Mouse (Mus musculus) right cerebral cortex, adult 18-20 months (tissue): Measurements from ENCODE around the gene Ppp1r12a.

Source experiments
- DNase-seq: peaks from one replicate; pipeline ENCODE4 v3.0.0; 2022; ENCODE audit warnings: mixed read lengths

The Ppp1r12a gene

DNA sequence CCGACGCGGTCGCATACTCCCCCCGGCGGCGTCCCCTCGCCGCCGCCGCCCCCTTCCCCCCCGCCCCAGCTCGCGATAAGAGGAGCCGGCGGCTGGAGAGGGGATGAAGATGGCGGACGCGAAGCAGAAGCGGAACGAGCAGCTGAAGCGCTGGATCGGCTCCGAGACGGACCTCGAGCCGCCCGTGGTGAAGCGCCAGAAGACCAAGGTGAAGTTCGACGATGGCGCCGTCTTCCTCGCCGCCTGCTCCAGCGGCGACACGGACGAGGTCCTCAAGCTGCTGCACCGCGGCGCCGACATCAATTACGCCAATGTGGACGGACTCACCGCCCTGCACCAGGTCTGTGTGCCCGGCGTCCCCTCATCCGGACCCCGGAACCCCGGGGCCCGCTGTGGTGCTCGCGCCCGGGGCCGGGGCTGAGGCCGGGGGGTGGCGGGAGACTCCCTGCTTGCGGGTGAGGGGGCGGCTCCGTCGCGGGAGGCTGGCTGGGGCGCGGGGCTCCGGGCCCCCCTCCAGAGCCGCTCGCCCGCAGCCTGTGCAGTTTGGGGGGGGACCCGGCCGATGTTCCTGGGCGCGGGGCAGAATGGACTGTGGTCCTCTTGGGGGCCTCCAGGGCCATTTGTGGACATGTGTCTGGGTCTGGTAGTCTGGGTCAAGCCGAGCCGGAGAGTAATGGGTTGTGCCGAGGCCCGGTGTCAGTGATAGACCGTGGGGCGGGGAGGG lies 466 bp downstream of the Ppp1r12a start:
- peak; percentile 42 for DNase-seq

- DNase-seq: no peak
These were observed 1.0 kb downstream of the Ppp1r12a start for GRCm38 (mm10) chr10:108163021-108163410.

DNA sequence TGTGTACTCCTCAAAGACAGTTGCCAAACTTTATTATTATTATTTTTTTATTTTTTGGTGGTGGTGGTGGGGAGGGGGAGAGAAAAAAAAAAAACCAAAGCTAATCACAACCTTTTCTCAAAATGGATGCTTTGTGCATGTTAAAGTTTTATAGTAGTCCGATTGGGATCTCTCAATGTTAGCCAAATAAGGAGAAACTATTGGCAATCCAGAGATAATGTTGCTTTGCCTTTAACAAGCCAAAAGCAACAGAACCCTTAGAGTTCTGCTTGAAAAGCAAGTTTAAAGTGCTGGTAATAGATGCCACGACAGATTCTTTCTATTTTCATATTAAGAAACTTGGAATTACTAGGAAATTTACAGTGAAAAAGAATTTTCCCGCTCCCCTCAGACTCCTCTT lies 1.5 kb downstream of the Ppp1r12a start:
- DNase-seq: no peak

DNA sequence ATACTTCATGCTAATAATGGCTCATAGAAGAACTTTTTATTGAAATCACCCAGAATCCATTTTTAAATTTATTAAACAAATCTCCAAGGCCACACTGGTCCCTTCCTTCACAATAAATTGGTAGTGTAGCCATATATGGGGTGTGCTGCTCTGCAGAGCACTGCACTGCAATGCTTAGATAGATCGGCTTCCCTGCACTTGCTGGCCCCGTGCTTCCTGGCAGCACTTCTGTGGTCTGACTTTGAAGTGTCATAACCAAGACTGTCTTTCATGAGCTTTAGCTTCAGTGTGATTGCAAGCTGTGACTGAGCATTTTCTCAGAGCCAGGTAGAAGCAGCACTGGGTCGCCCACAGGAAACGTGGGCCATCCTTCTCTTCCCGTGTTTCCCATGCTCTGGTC lies 5.8 kb downstream of the Ppp1r12a start:
- no peak for DNase-seq

DNA sequence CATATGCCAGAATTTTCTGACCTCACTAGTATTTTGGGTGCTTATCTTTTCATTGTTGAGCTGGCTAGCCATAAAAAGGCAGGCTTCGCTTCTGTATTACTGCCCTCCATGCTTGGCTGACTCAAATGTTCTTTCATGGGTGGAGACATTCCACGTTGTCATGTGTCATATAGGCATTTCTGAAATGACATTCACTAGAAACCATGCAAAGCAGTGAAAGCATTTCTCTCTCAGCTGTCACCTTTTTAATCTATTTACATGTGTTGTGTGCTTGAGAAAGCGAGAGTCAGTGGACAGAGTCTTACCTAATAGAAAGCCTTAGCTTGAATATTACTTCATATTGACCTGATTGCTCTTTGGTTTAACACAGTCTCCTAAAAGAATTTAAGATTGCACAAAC lies 8.8 kb downstream of the Ppp1r12a start:
- DNase-seq: no peak

DNA sequence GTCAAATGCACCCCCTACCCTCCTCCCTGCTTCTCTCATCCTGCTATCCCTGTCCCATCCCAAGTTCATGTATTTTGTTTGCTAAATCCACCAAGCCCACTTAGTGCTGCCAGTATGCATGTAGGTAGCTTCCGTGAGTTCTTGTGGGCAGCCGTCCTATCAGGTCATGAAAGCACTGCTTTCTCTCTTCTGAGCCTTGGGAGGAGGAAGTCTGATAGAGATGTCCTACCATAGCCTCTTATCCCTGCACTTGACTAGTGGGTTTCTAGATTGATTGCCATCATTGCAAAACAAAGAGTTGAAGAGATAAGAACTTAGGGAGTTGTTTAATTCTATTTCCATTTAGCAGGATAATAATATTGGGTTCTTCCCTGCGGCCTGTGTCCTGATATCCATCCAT lies 9.6 kb downstream of the Ppp1r12a start:
- no peak for DNase-seq

DNA sequence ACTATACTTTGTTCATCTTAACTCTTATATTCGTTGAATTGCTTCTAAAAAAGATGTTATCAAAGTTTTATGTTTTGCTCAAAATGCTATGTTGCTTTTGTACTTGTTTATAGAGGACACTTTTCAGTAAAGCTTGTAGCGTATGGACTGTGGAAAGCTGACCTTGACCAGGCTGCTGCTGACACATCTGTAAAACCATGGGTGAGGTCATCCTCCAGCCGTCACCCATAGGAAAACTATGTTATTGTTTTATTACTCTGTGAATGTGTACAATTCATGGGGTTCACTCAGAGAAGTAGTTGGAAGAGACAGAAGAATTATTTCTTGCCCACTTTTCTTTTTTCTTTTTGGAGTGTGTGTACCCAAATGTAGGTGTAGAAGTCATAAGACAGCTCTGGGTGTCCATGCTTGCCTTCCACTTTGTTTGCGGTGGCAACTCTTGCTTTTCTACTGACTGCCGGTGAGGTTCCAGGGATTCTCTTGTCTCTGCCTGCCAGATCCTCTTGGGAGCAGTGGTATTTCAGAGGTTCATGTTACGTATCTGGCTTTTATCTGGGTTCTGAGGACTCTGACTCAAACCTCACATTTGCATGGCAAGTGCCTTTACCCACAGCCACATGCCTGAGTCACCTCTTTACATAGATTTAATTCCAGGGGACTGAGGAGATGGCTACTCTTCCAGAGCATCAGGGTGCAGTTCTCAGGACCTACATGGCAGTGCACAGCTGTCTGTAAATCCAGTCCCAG lies 11.0 kb downstream of the Ppp1r12a start:
- no peak for DNase-seq

- DNase-seq: no peak
These were observed 12.1 kb downstream of the Ppp1r12a start for GRCm38 (mm10) chr10:108174107-108174506.

DNA sequence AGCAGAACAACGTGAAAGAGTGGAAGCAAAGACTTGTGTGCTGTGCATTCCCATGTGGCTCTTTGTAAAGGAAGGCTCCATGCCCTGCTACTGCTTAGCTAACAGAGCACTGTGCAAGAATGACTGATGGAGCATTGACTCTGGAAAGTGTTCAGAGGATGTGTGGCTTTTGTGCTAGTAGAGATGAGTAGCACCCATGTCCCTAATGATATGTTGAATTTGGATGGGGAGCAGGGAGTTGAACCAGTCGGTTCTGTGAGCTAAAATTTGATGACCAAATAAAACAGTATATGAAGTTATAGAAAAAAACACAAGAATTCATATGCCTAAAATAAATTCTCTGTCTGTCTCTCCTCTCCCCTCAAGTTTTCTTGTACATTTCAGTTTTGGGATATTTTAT lies 13.9 kb downstream of the Ppp1r12a start:
- DNase-seq: no peak

GRCm38 (mm10) chr10:108178285-108178848 lies 16.4 kb downstream of the Ppp1r12a start:
- no peak for DNase-seq

GRCm38 (mm10) chr10:108179404-108179803 lies 17.4 kb downstream of the Ppp1r12a start:
- no peak for DNase-seq

DNA sequence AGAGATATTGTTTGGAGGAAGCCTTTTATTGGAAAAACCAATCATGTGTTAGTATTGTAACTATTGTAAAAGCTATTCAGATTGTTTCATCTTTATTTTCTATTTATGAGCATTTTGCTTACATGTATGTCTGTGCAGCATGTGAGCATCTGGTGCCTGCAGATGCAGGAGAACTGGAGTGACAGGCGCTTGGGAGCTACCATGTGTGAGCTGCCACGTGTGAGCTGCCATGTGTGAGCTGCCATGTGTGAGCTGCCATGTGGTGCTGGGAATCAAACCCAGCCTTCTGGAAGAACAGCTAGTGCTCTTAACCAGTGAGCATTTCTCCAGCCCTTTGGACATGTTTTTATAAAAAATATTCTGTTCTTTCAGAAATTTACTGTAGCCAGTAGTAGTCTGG lies 18.3 kb downstream of the Ppp1r12a start:
- DNase-seq: no peak

DNA sequence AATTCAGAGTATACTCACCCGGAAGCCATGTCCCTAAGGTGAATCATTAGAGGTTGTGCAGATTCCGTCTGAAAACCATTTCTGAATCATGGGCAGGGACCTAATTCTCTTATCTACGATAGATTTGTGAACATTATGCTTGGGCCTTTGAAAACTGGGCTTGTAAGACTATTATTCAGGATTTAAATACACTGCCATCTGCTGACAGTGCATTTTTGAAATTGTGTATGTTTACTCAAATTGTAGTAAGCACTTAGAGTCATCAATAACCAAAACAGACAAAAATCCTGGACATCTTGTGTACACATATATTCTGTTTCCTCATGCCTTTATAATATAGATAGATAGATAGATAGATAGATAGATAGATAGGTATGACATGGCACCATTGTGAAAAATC lies 19.9 kb downstream of the Ppp1r12a start:
- no peak for DNase-seq

- no peak for DNase-seq
These were observed 20.4 kb downstream of the Ppp1r12a start for GRCm38 (mm10) chr10:108182386-108182785.

GRCm38 (mm10) chr10:108184763-108185162 lies 22.8 kb downstream of the Ppp1r12a start:
- no peak for DNase-seq

DNA sequence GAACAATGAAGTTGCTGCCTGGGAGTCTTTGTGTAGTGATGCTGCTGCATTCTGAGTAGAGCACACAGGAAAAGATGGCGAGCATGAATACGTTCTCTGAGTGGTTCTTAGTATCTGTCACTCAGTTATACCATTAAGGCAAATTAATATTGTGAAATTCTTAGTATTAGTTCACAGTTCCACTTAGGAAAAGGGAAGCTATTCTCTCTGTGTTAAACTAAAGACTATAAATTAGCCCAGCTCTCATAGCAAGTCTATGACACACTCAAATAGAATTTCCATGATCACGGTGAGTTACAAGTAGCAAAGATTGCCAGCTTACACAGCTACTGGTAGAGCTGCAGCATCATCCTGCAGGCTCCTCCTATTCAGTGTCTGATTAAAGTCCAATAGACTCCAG lies 23.3 kb downstream of the Ppp1r12a start:
- DNase-seq: no peak

DNA sequence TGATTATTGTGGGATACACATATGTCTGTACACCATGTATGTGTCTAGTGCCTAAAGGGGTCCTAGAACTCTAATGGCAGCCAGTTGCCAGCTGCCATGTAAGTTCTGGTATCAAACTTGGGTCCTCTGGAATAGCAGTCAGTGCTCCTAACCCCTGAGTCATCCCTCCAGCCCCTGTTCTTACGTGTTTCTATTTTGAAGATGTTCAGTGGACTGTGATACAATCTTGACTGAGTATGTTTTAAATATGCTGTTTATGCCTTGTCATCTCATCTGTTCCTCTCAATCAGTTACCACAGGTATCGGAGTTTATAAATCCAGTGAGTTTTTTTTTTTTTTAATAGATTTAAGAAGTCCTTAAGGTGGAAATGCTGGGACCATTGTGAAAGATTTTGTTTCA lies 27.3 kb downstream of the Ppp1r12a start:
- DNase-seq: no peak

GRCm38 (mm10) chr10:108189986-108190385 lies 28.0 kb downstream of the Ppp1r12a start:
- no peak for DNase-seq

- no peak for DNase-seq
These were observed 28.6 kb downstream of the Ppp1r12a start for GRCm38 (mm10) chr10:108190626-108191025.

DNA sequence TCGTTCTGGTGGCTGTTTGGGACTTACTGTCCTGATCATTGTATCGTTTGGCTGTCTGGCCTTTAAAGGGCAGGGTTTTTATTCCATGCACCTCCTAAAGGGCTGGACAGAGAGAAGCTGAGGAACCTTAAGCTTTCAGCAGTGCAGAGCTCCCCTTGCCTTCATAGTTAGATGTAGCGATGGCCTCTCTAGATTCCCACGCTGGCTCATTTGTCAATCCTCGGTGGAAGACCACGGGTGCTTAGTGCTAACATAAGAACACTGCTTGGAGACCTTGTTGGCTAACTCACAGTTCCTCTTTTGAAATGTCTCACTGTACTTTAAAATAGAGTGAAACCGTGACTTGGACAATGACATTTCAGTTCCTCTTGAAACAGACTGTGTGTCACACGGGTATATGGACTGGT lies 29.4 kb downstream of the Ppp1r12a start:
- DNase-seq: no peak

GRCm38 (mm10) chr10:108192306-108192705 lies 30.3 kb downstream of the Ppp1r12a start:
- no peak for DNase-seq

- no peak for DNase-seq
These were observed 34.1 kb downstream of the Ppp1r12a start for GRCm38 (mm10) chr10:108196124-108196523.

DNA sequence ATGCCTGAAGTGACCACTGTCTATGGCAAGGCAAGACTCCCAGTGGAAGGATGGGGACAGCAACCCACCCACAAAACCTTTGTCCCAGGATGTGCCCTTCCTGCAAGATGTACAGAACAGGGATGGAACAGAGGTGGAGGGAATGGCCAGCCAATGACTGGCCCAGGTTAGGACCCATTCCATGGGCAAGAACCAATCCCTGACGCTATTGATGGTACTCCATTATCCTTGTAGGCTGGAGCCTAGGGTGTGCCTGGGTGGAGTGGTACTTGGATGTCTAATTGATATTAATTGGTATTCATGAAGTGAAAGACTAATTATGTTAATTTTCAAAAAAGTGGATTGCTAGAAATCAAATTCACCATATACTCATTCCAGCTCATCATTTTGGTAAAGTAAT lies 35.5 kb downstream of the Ppp1r12a start:
- DNase-seq: no peak

DNA sequence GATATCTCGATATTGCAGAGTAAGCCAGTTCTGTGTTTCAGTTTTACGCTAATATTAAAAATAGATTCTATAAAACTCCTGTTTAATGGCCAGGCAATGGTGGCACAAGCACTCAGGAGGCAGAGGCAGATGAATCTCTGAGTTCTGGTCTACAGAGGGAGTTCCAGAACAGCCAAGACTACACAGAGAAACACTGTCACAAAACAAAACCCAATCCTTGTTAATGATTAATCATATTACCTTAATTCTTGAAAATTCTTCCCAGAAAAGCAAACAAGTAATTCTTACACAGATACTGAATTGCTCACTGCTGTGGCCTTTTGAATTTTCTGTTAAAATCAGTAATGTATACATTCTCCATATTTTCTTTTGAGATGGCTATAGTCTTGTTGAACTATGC lies 37.0 kb downstream of the Ppp1r12a start:
- DNase-seq: no peak
